Mouse (Mus musculus) stomach, postnatal 0 days (tissue): ENCODE data around the gene Tekt3. TPM values are rescaled to one million over a fixed set of nuclear protein-coding genes. Genes with fewer than 3 reads are reported as not detected.
A peak's percentile ranks its signal among the peaks of the same experiment; 100 is the strongest.

Experiments
- ATAC-seq: fragments of 200-750 bp; cut with Nextera tagmentation; 2 replicates; pipeline ENCODE4 v1.8.0; 2017; ENCODE audit not compliant: low FRiP score, low TSS enrichment
- DNase-seq: peaks from one replicate; pipeline ENCODE4 v3.0.0-alpha.2; 2016; ENCODE audit warnings: low spot score
- H3K27ac ChIP-seq: fragments of 300-500 bp; sonication (generic); replicated peaks from 2 replicates; pipeline ENCODE4 v1.5.1; 2014; ENCODE audit warnings: mild to moderate bottlenecking, control low read depth
- H3K27me3 ChIP-seq: fragments of 300-500 bp; sonication (generic); 2 replicates; pipeline ENCODE4 v1.6.1; 2014; ENCODE audit warnings: low read length; ENCODE audit not compliant: control insufficient read depth, insufficient read depth
- H3K36me3 ChIP-seq: fragments of 300-500 bp; sonication (generic); 2 replicates; pipeline ENCODE4 v1.6.1; 2014; ENCODE audit warnings: low read length, mixed read lengths; ENCODE audit not compliant: control insufficient read depth, insufficient read depth
- H3K4me1 ChIP-seq: fragments of 300-500 bp; sonication (generic); replicated peaks from 2 replicates; pipeline ENCODE4 v1.6.1; 2014; ENCODE audit warnings: antibody characterized with exemption; ENCODE audit not compliant: control insufficient read depth, insufficient read depth
- H3K4me2 ChIP-seq: fragments of 300-500 bp; sonication (generic); replicated peaks from 2 replicates; pipeline ENCODE4 v1.6.1; 2014; ENCODE audit warnings: low read depth, mild to moderate bottlenecking, control low read depth, moderate library complexity
- H3K4me3 ChIP-seq: fragments of 300-500 bp; sonication (generic); 2 replicates; pipeline ENCODE4 v1.5.1; 2014; ENCODE audit warnings: low read depth, low read length, control low read depth
- H3K9ac ChIP-seq: fragments of 300-500 bp; sonication (generic); 2 replicates; pipeline ENCODE4 v1.6.1; 2014; ENCODE audit warnings: mild to moderate bottlenecking, low read length, control low read depth, mixed read lengths
- H3K9me3 ChIP-seq: fragments of 300-500 bp; sonication (generic); 2 replicates; pipeline ENCODE4 v1.6.1; 2016; ENCODE audit warnings: low read length; ENCODE audit not compliant: control insufficient read depth
- CTCF ChIP-seq: IDR thresholded peaks from 2 replicates; pipeline ENCODE4 v1.5.1; 2016; ENCODE audit warnings: antibody characterized with exemption, low read depth, mild to moderate bottlenecking, moderate library complexity
- EP300 ChIP-seq: optimal IDR thresholded peaks from 2 replicates; pipeline ENCODE3; 2016; ENCODE audit warnings: antibody characterized with exemption
- WGBS: fragments of 180-500 bp; shearing (Covaris S2); extraction: QIAGEN DNeasy Blood & Tissue Kit; methylation state at CpG from one replicate; pipeline ENCODE4 v1.1.7; 2014; 5-methylcytosine and 5-hydroxymethylcytosine counted together
- polyA plus RNA-seq: library from polyadenylated mRNA; unstranded; fragments of >200 nt; fragmentation: Nextera tagmentation; extraction: Ambion mirVana; gene quantifications from 2 replicates; pipeline ENCODE4 v1.2.1, GENCODE M21; 2015

Tekt3 gene
- polyA plus RNA-seq, 1 experiment from 2014 or later: not detected

- H3K36me3 ChIP-seq: no peaks in the 10 kb centered on the region
- no peak overlapping the region for H3K27ac ChIP-seq
- no peak for TF ChIP-seq CTCF
- no peak for TF ChIP-seq EP300
- DNase-seq (no peak), ATAC-seq (no peak)
- H3K4me3 ChIP-seq: no peak overlapping the region
- no peak overlapping the region for H3K9ac ChIP-seq
- no peaks in the 10 kb centered on the region for H3K27me3 ChIP-seq
- no peak overlapping the region for H3K4me2 ChIP-seq
- 0 out of 2 replicates have a peak, but pooled peaks cover 2% of the 10 kb centered on the region for H3K4me1 ChIP-seq
- 85% methylated on average over 3 of the region's 3 CpGs for WGBS
- no peaks in the 10 kb centered on the region for H3K9me3 ChIP-seq
Measured at GRCm38 (mm10) chr11:63110329-63110728, 48.9 kb downstream of the Tekt3 start.

GRCm38 (mm10) chr11:63114807-63115641 is 53.6 kb downstream of the Tekt3 start:
- TF ChIP-seq CTCF: no peak
- no peak for TF ChIP-seq EP300
- 67% methylated on average over 8 of the region's 8 CpGs for WGBS
- Histone ChIP-seq H3K27me3 (no peaks in the 10 kb centered on the region), H3K4me1 (0 out of 2 replicates have a peak, but pooled peaks cover 2% of the 10 kb centered on the region), H3K9ac (no peak overlapping the region), H3K36me3 (no peaks in the 10 kb centered on the region), H3K27ac (peak overlapping the region; percentile 58; the same call in 1 of the 2 replicates), H3K4me3 (no peak overlapping the region), H3K4me2 (no peak overlapping the region), H3K9me3 (no peaks in the 10 kb centered on the region)
- ATAC-seq: peak; percentile 78; the same call in 1 of the 2 replicates
- no peak for DNase-seq

GRCm38 (mm10) chr11:63116652-63117051 is 55.2 kb downstream of the Tekt3 start:
- TF ChIP-seq EP300 (no peak), CTCF (no peak)
- DNase-seq (no peak), ATAC-seq (no peak)
- H3K9me3 ChIP-seq: no peaks in the 10 kb centered on the region
- no peaks in the 10 kb centered on the region for H3K36me3 ChIP-seq
- H3K27ac ChIP-seq: no peak overlapping the region
- H3K4me1 ChIP-seq: 0 out of 2 replicates have a peak, but pooled peaks cover 2% of the 10 kb centered on the region
- 89% methylated on average over 5 of the region's 5 CpGs for WGBS
- H3K9ac ChIP-seq: no peak overlapping the region
- no peaks in the 10 kb centered on the region for H3K27me3 ChIP-seq
- H3K4me3 ChIP-seq: no peak overlapping the region
- H3K4me2 ChIP-seq: no peak overlapping the region

GRCm38 (mm10) chr11:63117266-63117665 is 55.8 kb downstream of the Tekt3 start:
- Histone ChIP-seq H3K36me3 (no peaks in the 10 kb centered on the region), H3K4me2 (no peak overlapping the region), H3K27me3 (no peaks in the 10 kb centered on the region), H3K9ac (no peak overlapping the region), H3K4me3 (no peak overlapping the region), H3K27ac (no peak overlapping the region), H3K4me1 (0 out of 2 replicates have a peak, but pooled peaks cover 2% of the 10 kb centered on the region), H3K9me3 (no peaks in the 10 kb centered on the region)
- no peak for ATAC-seq
- no peak for DNase-seq
- 56% methylated on average over 1 of the region's 1 CpGs for WGBS
- TF ChIP-seq EP300 (no peak), CTCF (no peak)

GRCm38 (mm10) chr11:63119791-63120190 is 58.3 kb downstream of the Tekt3 start:
- WGBS: 80% methylated on average over 7 of the region's 7 CpGs
- no peak overlapping the region for H3K4me2 ChIP-seq
- H3K9ac ChIP-seq: no peak overlapping the region
- DNase-seq (no peak), ATAC-seq (no peak)
- H3K4me1 ChIP-seq: no peaks in the 10 kb centered on the region
- no peak overlapping the region for H3K27ac ChIP-seq
- H3K36me3 ChIP-seq: no peaks in the 10 kb centered on the region
- no peak for TF ChIP-seq CTCF
- no peak for TF ChIP-seq EP300
- no peak overlapping the region for H3K4me3 ChIP-seq
- no peaks in the 10 kb centered on the region for H3K27me3 ChIP-seq
- no peaks in the 10 kb centered on the region for H3K9me3 ChIP-seq

GRCm38 (mm10) chr11:63122249-63122648 is 60.8 kb downstream of the Tekt3 start:
- no peak overlapping the region for H3K27ac ChIP-seq
- no peak overlapping the region for H3K4me3 ChIP-seq
- DNase-seq (no peak), ATAC-seq (no peak)
- H3K4me1 ChIP-seq: no peaks in the 10 kb centered on the region
- no peak overlapping the region for H3K4me2 ChIP-seq
- TF ChIP-seq CTCF (no peak), EP300 (no peak)
- no peaks in the 10 kb centered on the region for H3K36me3 ChIP-seq
- WGBS: 78% methylated on average over 2 of the region's 2 CpGs
- H3K9me3 ChIP-seq: no peaks in the 10 kb centered on the region
- no peaks in the 10 kb centered on the region for H3K27me3 ChIP-seq
- H3K9ac ChIP-seq: no peak overlapping the region
